Mouse (Mus musculus) forebrain, embryonic 16.5 days (tissue): Measurements from ENCODE around the gene Olfr1080. TPM values are rescaled to one million over a fixed set of nuclear protein-coding genes. Genes with fewer than 3 reads are reported as not detected.
"Not testable (repeated sequence)": the region's sequence is repeated elsewhere in the genome, so short reads cannot be mapped to it uniquely, and the experiment has no call there.

ENCODE experiments used
- ATAC-seq: fragments of 200-750 bp; cut with Nextera tagmentation; 2 replicates; pipeline ENCODE4 v1.8.0; 2017; ENCODE audit warnings: mild to moderate bottlenecking, moderate library complexity
- H3K27ac ChIP-seq: fragments of 300-500 bp; sonication (generic); 2 replicates; pipeline ENCODE4 v1.5.1; 2014; ENCODE audit warnings: low read length, control low read depth
- H3K27me3 ChIP-seq: fragments of 300-500 bp; sonication (generic); replicated peaks from 2 replicates; pipeline ENCODE4 v1.6.1; 2014; ENCODE audit warnings: low read length; ENCODE audit not compliant: control insufficient read depth, insufficient read depth
- H3K36me3 ChIP-seq: fragments of 300-500 bp; sonication (generic); 2 replicates; pipeline ENCODE4 v1.6.1; 2014; ENCODE audit not compliant: control insufficient read depth, insufficient read depth
- H3K4me1 ChIP-seq: fragments of 300-500 bp; sonication (generic); replicated peaks from 2 replicates; pipeline ENCODE4 v1.6.1; 2014; ENCODE audit warnings: low read length; ENCODE audit not compliant: control insufficient read depth, insufficient read depth
- H3K4me2 ChIP-seq: fragments of 300-500 bp; sonication (generic); 2 replicates; pipeline ENCODE4 v1.6.1; 2014; ENCODE audit warnings: mild to moderate bottlenecking, low read length, control low read depth
- H3K4me3 ChIP-seq: fragments of 300-500 bp; sonication (generic); replicated peaks from 2 replicates; pipeline ENCODE4 v1.5.1; 2014; ENCODE audit warnings: mild to moderate bottlenecking, low read length, control low read depth
- H3K9ac ChIP-seq: fragments of 300-500 bp; sonication (generic); replicated peaks from 2 replicates; pipeline ENCODE4 v1.6.1; 2014; ENCODE audit warnings: low read depth, low read length, control low read depth
- H3K9me3 ChIP-seq: fragments of 300-500 bp; sonication (generic); 2 replicates; pipeline ENCODE4 v1.6.1; 2016; ENCODE audit warnings: low read length; ENCODE audit not compliant: control insufficient read depth
- WGBS: fragments of 180-500 bp; shearing (Covaris S2); extraction: QIAGEN DNeasy Blood & Tissue Kit; methylation state at CpG from one replicate; pipeline ENCODE4 v1.1.7; 2014; 5-methylcytosine and 5-hydroxymethylcytosine counted together
- polyA plus RNA-seq: library from polyadenylated mRNA; unstranded; fragments of >200 nt; fragmentation: Nextera tagmentation; extraction: Ambion mirVana; gene quantifications from 2 replicates; pipeline ENCODE4 v1.2.1, GENCODE M21; 2015

Olfr1080 gene
- polyA plus RNA-seq, result not detected in 2 replicates

DNA sequence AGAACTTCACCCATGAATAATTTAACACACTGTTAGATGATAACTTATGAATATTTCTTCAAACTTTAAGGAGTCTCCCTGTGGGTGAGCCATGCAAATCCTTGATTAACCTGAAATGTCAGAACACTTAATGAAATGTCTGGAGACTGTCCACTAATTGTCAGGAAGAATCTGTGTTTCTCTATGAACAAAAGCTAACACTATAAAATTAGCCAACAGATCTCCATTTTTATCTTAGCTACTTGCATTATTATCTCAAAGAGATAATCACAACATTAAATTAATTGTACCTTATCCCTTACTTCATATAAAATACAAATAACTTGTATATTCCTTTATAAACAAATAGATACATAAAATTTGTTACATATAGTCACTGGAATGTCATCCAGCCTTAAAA, at the start of gene Olfr1080:
TSS of gene Olfr1080 (minus strand) at position 101 of the 400 bp plus-strand sequence.
- H3K4me2 ChIP-seq, H3K4me1 ChIP-seq, H3K4me3 ChIP-seq, H3K9ac ChIP-seq, H3K36me3 ChIP-seq, H3K9me3 ChIP-seq, H3K27me3 ChIP-seq, H3K27ac ChIP-seq, ATAC-seq: not testable (repeated sequence)

DNA sequence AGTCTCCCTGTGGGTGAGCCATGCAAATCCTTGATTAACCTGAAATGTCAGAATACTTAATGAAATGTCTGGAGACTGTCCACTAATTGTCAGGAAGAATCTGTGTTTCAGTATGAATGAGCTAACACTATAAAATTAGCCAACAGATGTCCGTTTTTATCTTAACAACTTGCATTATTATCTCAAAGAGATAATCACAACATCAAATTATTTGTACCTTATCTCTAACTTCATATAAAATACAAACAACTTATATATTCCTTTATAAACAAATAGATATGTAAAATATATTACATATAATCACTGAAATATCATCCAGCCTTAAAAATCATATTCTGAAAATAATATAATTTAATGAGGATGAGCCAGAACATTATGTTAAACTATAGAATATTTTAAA, 40.8 kb upstream of the Olfr1080 start, which contains the start of gene Olfr1082:
TSS of gene Olfr1082 (minus strand) at position 101 of the 400 bp plus-strand sequence.
- not testable (repeated sequence) for H3K4me3 ChIP-seq, H3K27me3 ChIP-seq, H3K27ac ChIP-seq, ATAC-seq, H3K9me3 ChIP-seq, H3K4me1 ChIP-seq, H3K4me2 ChIP-seq, H3K36me3 ChIP-seq, H3K9ac ChIP-seq
- WGBS, result 90% methylated on average over 1 of the region's 1 CpGs

DNA sequence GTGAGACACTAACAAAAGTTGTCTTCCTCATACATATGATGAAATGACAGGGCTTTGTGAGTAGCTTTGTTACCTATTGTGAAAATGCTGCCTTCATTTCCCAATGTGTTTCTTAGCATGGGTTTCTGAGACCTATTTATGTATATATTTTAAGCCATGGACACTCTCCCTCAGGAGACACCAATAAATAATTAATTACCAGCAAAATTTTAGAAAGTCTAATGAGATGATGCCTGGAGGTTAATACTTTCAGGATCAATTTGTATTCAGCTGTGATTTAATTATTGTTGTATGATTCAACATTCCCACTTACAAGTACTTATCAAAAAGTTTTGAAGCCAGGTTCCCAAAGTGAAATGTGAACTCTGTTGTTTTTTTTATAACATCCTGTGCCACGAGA, 15.7 kb downstream of the Olfr1080 start, which contains the start of gene Olfr1079:
TSS of gene Olfr1079 (minus strand) at position 101 of the 400 bp plus-strand sequence.
- Histone ChIP-seq H3K36me3 (no peaks in the 10 kb centered on the region), H3K4me3 (no peak within 1 kb of the TSS), H3K9ac (no peak within 1 kb of the TSS), H3K9me3 (no peaks in the 10 kb centered on the region), H3K27me3 (no peaks in the 10 kb centered on the region), H3K4me2 (no peak within 1 kb of the TSS), H3K27ac (no peak within 1 kb of the TSS), H3K4me1 (no peaks in the 10 kb centered on the region)
- 37% methylated on average over 1 of the region's 1 CpGs for WGBS
- no peak for ATAC-seq

DNA sequence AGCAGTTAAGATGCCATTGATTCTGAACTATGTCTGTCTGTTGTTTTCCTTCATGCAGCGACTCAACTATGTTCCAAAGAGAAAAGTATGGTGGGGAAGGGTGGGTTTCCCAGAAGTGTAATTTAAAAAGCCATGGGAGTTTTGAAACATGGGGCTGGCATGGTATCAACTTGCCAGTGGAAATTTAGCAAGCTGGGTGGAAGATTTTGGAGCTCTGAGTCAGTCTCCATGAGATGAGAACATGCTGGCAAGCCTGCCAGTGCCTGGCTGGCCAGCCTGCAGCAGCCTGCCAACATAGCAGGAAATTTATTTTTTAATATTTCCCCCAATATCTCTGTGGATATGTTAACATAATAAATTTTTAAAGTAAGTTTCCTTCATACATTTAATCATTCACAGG, 27.0 kb downstream of the Olfr1080 start:
- Histone ChIP-seq H3K4me3 (no peak overlapping the region), H3K36me3 (no peaks in the 10 kb centered on the region), H3K4me1 (no peaks in the 10 kb centered on the region), H3K9me3 (no peaks in the 10 kb centered on the region), H3K27ac (no peak overlapping the region), H3K27me3 (no peaks in the 10 kb centered on the region), H3K4me2 (no peak overlapping the region), H3K9ac (no peak overlapping the region)
- ATAC-seq, result no peak
- 60% methylated on average over 1 of the region's 1 CpGs for WGBS

DNA sequence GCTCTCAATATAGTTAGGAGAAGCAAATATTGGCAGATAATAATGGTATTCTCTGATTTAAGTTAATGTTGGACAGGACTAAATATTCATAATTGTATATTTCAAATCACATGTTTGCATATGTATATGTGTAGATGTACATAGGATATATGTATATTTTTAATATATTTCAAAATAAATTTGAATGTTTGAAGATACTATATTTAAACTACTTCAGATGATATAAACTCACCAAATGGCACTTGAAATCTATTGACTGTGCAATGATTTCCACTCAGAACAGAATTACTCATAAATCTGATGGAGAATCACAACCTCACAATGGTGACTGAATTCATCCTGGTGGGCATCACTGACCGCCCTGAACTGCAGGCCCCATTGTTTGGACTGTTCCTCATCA, 49.9 kb downstream of the Olfr1080 start, which contains the start of gene Olfr1076:
TSS of gene Olfr1076 (plus strand) at position 301 of the 400 bp plus-strand sequence.
- Histone ChIP-seq H3K4me3 (no peak within 1 kb of the TSS), H3K9me3 (no peaks in the 10 kb centered on the region), H3K27me3 (no peaks in the 10 kb centered on the region), H3K4me2 (no peak within 1 kb of the TSS), H3K36me3 (no peaks in the 10 kb centered on the region), H3K27ac (no peak within 1 kb of the TSS), H3K4me1 (no peaks in the 10 kb centered on the region), H3K9ac (no peak within 1 kb of the TSS)
- no peak for ATAC-seq
- WGBS, result 89% methylated on average over 1 of the region's 1 CpGs

Other genes starting within 250 kb of the Olfr1080 start
- not detected in 2 replicates for gene Olfr1053, start 243.0 kb downstream of the Olfr1080 start, polyA plus RNA-seq
- not detected in 2 replicates for gene Olfr1054, start 222.8 kb downstream of the Olfr1080 start, polyA plus RNA-seq
- gene Olfr1055, start 208.0 kb downstream of the Olfr1080 start, polyA plus RNA-seq, result not detected in 2 replicates
- not detected in 2 replicates for gene Olfr1056, start 195.8 kb downstream of the Olfr1080 start, polyA plus RNA-seq
- gene Olfr1057, start 179.8 kb downstream of the Olfr1080 start, polyA plus RNA-seq, result not detected in 2 replicates
- not detected in 2 replicates for gene Olfr1058, start 169.7 kb downstream of the Olfr1080 start, polyA plus RNA-seq
- gene Olfr1061, start 144.2 kb downstream of the Olfr1080 start, polyA plus RNA-seq, result not detected in 2 replicates
- gene Olfr1062, start 131.5 kb downstream of the Olfr1080 start, polyA plus RNA-seq, result not detected in 2 replicates
- gene Olfr1065, start 107.6 kb downstream of the Olfr1080 start, polyA plus RNA-seq, result not detected in 2 replicates
- gene Olfr1066, start 102.0 kb downstream of the Olfr1080 start, polyA plus RNA-seq, result not detected in 2 replicates
- gene Olfr228, start 70.8 kb downstream of the Olfr1080 start, polyA plus RNA-seq, result not detected in 2 replicates
- not detected in 2 replicates for gene Olfr1076, start 49.8 kb downstream of the Olfr1080 start, polyA plus RNA-seq
- gene Olfr1079, start 15.8 kb downstream of the Olfr1080 start, polyA plus RNA-seq, result not detected in 2 replicates
- gene Olfr1082, start 40.7 kb upstream of the Olfr1080 start, polyA plus RNA-seq, result not detected in 2 replicates
- gene Olfr1084, start 81.5 kb upstream of the Olfr1080 start, polyA plus RNA-seq, result not detected in 2 replicates
- not detected in 2 replicates for gene Olfr1085, start 103.8 kb upstream of the Olfr1080 start, polyA plus RNA-seq
- gene Olfr1086, start 121.9 kb upstream of the Olfr1080 start, polyA plus RNA-seq, result not detected in 2 replicates
- not detected in 2 replicates for gene Olfr1087, start 140.2 kb upstream of the Olfr1080 start, polyA plus RNA-seq
- not detected in 2 replicates for gene Olfr1089, start 175.5 kb upstream of the Olfr1080 start, polyA plus RNA-seq
- not detected in 2 replicates for gene Olfr1090, start 200.8 kb upstream of the Olfr1080 start, polyA plus RNA-seq
- not detected in 2 replicates for gene Olfr1093, start 224.2 kb upstream of the Olfr1080 start, polyA plus RNA-seq